Mouse (Mus musculus) brown adipose tissue, adult 24 weeks (tissue): ENCODE results near the gene Mrps7. TPM values are rescaled to one million over a fixed set of nuclear protein-coding genes. Genes with fewer than 3 reads are reported as not detected.

Experiments used
- H3K27ac ChIP-seq: fragments of 200-500 bp; replicated peaks from 2 replicates; pipeline ENCODE4 v1.5.1; 2012; ENCODE audit warnings: low read depth, mild to moderate bottlenecking, low read length
- H3K4me1 ChIP-seq: fragments of 200-500 bp; 2 replicates; pipeline ENCODE4 v1.6.1; 2012; ENCODE audit warnings: low read length, mixed read lengths; ENCODE audit not compliant: control insufficient read depth, insufficient read depth, insufficient read length
- H3K4me3 ChIP-seq: fragments of 200-500 bp; 2 replicates; pipeline ENCODE4 v1.5.1; 2012; ENCODE audit warnings: low read depth, mild to moderate bottlenecking, low read length, moderate library complexity; ENCODE audit not compliant: insufficient read depth
- polyA plus RNA-seq: library from polyadenylated mRNA; stranded (reverse); fragments of >200 nt; gene quantifications from 2 replicates; pipeline ENCODE4 v1.2.4, GENCODE M21; 2012; ENCODE audit not compliant: missing spikeins, insufficient read depth, insufficient read length

Mrps7 gene
- polyA plus RNA-seq, result 106 and 138 TPM in 2 replicates

- Histone ChIP-seq H3K4me1 (peaks cover 11% of the 10 kb centered on the region), H3K4me3 (peak within 1 kb of the TSS; percentile 88)
These were observed at the start of gene Mrps7, which contains the start of gene Gga3 for GRCm38 (mm10) chr11:115603476-115604303. Gene Mrps7 (plus strand): TSS chr11:115603925. Gene Gga3 (minus strand): TSS chr11:115604051.

GRCm38 (mm10) chr11:115555717-115556116, 48.0 kb upstream of the Mrps7 start:
- no peak overlapping the region for H3K27ac ChIP-seq
- no peak overlapping the region for H3K4me3 ChIP-seq
- H3K4me1 ChIP-seq, result no peaks in the 10 kb centered on the region

More at GRCm38 (mm10) chr11:115603476-115604303, at the start of gene Mrps7, which contains the start of gene Gga3:
- H3K27ac ChIP-seq, result peak within 1 kb of the TSS; percentile 99

DNA sequence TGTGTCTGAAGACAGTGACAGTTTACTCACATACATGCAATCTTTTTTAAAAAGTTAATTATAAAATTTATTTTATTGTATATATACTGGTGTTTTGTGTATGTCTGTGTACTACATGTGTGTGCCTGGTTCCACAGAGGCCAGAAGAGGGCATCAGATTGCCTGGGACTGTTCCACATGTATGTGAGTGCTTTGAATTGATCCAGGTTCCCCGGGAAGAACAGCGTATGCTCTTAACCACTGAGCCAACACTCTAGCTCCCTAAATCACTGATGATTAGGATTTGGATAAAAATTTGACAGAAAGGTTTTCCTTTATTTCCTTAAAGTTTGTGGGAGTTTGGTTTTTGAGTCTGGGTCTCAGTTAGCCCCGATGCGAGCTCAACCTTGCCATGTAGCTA, 40.3 kb upstream of the Mrps7 start:
- H3K4me1 ChIP-seq, result no peaks in the 10 kb centered on the region
- H3K4me3 ChIP-seq, result peak overlapping the region; percentile 55
- peak overlapping the region; percentile 19; the same call in 1 of the 2 replicates for H3K27ac ChIP-seq

GRCm38 (mm10) chr11:115564064-115564809, 39.5 kb upstream of the Mrps7 start, which contains the start of gene Nup85:
Gene Nup85 (plus strand): TSS chr11:115564434.
- Histone ChIP-seq H3K27ac (peak within 1 kb of the TSS; percentile 92), H3K4me1 (no peaks in the 10 kb centered on the region), H3K4me3 (peak within 1 kb of the TSS; percentile 90)

DNA sequence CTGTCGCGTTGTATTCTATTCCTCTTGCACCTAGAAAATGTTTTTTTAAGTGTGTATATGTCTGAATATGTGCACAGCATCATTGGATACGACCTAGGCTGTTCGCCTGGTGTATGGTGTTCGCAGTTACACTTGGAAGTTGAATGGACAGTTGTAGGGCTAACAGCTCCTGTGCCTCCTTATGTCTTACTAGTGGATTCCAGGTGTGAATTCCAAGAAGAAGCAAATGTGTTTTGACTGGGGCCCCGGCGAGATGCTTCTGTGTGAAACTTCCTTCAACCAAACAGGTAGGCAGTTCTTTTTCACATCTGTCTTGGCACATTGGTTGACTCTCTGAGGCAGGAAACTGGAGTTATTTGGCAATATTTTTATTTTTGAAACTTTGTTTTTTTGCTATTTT, 38.8 kb upstream of the Mrps7 start:
- Histone ChIP-seq H3K27ac (no peak overlapping the region), H3K4me3 (peak overlapping the region; percentile 90), H3K4me1 (no peaks in the 10 kb centered on the region)

- H3K4me1 ChIP-seq, result no peaks in the 10 kb centered on the region
- no peak overlapping the region for H3K4me3 ChIP-seq
- H3K27ac ChIP-seq, result no peak overlapping the region
These were observed 24.6 kb upstream of the Mrps7 start for GRCm38 (mm10) chr11:115579080-115579479.

- Histone ChIP-seq H3K4me3 (no peak overlapping the region), H3K4me1 (peaks cover 8% of the 10 kb centered on the region; the same call in 1 of the 2 replicates), H3K27ac (no peak overlapping the region)
These were observed 20.7 kb upstream of the Mrps7 start for GRCm38 (mm10) chr11:115582913-115583606.

- peaks cover 8% of the 10 kb centered on the region; the same call in 1 of the 2 replicates for H3K4me1 ChIP-seq
- no peak overlapping the region for H3K4me3 ChIP-seq
- peak overlapping the region; percentile 43 for H3K27ac ChIP-seq
These were observed 19.2 kb upstream of the Mrps7 start for GRCm38 (mm10) chr11:115584376-115585073.

GRCm38 (mm10) chr11:115585573-115586100, 18.1 kb upstream of the Mrps7 start:
- peak overlapping the region; percentile 43; the same call in 1 of the 2 replicates for H3K27ac ChIP-seq
- peaks cover 8% of the 10 kb centered on the region; the same call in 1 of the 2 replicates for H3K4me1 ChIP-seq
- no peak overlapping the region for H3K4me3 ChIP-seq

GRCm38 (mm10) chr11:115586403-115586802, 17.3 kb upstream of the Mrps7 start:
- no peak overlapping the region for H3K4me3 ChIP-seq
- H3K4me1 ChIP-seq, result peaks cover 8% of the 10 kb centered on the region; the same call in 1 of the 2 replicates
- H3K27ac ChIP-seq, result no peak overlapping the region

DNA sequence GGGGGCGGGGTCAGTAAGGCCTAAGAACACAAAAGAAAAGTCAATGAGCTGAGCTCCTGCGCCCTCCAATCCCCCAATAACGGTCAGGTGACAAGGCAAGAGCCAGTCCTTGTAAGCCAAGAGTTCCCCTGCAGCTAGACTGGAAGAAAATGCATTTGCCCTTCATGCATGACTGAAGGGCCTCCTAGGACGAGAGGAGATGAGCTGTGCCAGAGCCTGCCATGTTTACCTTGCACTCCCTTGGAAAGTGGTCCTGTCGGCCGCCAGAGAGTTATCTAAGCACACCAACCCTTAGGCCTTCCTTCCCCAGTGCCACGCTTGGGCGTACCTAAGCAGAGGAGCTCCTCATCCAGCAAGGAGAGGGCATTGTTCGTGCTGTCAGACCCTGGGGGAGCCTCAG, 15.7 kb upstream of the Mrps7 start:
- H3K4me3 ChIP-seq, result no peak overlapping the region
- peaks cover 8% of the 10 kb centered on the region; the same call in 1 of the 2 replicates for H3K4me1 ChIP-seq
- no peak overlapping the region for H3K27ac ChIP-seq

DNA sequence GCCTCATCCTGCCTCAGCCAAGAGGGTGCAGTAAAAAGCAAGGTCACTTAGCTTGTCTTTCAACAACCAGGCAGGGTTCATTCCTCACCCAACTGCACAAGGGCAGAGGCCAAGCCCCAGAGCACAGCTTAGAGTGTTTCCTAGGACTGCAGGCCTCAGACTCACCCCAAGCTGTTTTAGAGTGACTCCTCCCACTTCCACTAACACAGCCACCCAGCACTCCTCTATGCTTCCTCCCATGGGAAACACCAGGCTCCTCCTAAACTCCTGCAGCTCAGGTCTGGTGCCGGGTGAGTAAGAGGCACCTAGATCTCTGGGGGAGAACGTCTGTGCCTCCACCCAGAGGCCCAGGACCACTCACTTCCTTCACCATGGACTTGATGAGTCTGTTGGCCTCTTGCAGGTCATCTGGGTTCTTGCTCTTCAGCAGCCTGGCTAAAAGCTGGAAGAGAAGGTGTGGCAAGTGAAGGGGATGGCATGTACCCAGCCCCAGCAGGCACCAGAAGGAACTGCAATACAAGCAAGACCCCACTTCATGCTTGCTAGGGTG, 13.1 kb upstream of the Mrps7 start:
- H3K27ac ChIP-seq, result no peak overlapping the region
- no peak overlapping the region for H3K4me3 ChIP-seq
- H3K4me1 ChIP-seq, result no peaks in the 10 kb centered on the region

- Histone ChIP-seq H3K4me3 (no peak overlapping the region), H3K27ac (no peak overlapping the region), H3K4me1 (no peaks in the 10 kb centered on the region)
These were observed 8.5 kb upstream of the Mrps7 start for GRCm38 (mm10) chr11:115595209-115595608.

GRCm38 (mm10) chr11:115598309-115598708, 5.4 kb upstream of the Mrps7 start:
- H3K27ac ChIP-seq, result no peak overlapping the region
- H3K4me3 ChIP-seq, result no peak overlapping the region

More at GRCm38 (mm10) chr11:115598309-115598708, 5.4 kb upstream of the Mrps7 start:
- peaks cover 8% of the 10 kb centered on the region; the same call in 1 of the 2 replicates for H3K4me1 ChIP-seq
